Mouse (Mus musculus) v-Abl transformed pro-B cells (cell line): ENCODE data around the gene Btbd9.

Source experiments
- in situ Hi-C, 2 experiments: fragments of 400-800 bp; cut with MboI; formaldehyde crosslinking; loops; one replicate each; pipeline ENCODE4 v1.15.1; 2025; ENCODE audit not compliant: unreplicated experiment in 2 of 2

Gene Btbd9

GRCm38 (mm10) chr17:30422278-30422677 lies 154.0 kb downstream of the Btbd9 start:
- in situ Hi-C loops = no loop called here

GRCm38 (mm10) chr17:30421256-30421655 lies 155.0 kb downstream of the Btbd9 start:
- in situ Hi-C loops = no loop called here

- in situ Hi-C loops = no loop called here
Measured at GRCm38 (mm10) chr17:30419494-30419893, 156.8 kb downstream of the Btbd9 start.

GRCm38 (mm10) chr17:30418510-30418909 lies 157.8 kb downstream of the Btbd9 start:
- in situ Hi-C loops = no loop called here

- in situ Hi-C loops = no loop called here
Measured at GRCm38 (mm10) chr17:30417106-30417505, 159.2 kb downstream of the Btbd9 start.

- in situ Hi-C loops = no loop called here
Measured at GRCm38 (mm10) chr17:30415693-30416092, 160.6 kb downstream of the Btbd9 start.

GRCm38 (mm10) chr17:30412991-30413390 lies 163.3 kb downstream of the Btbd9 start:
- in situ Hi-C loops = no loop called here

GRCm38 (mm10) chr17:30406002-30406401 lies 170.3 kb downstream of the Btbd9 start:
- in situ Hi-C loops = no loop called here

- in situ Hi-C loops = no loop called here
Measured at GRCm38 (mm10) chr17:30402871-30403270, 173.4 kb downstream of the Btbd9 start.

- in situ Hi-C loops = no loop called here
Measured at GRCm38 (mm10) chr17:30395261-30395660, 181.0 kb downstream of the Btbd9 start.

GRCm38 (mm10) chr17:30392031-30392430 lies 184.3 kb downstream of the Btbd9 start:
- in situ Hi-C loops = no loop called here

GRCm38 (mm10) chr17:30391220-30391619 lies 185.1 kb downstream of the Btbd9 start:
- in situ Hi-C loops = no loop called here

- in situ Hi-C loops = no loop called here
Measured at GRCm38 (mm10) chr17:30389686-30390085, 186.6 kb downstream of the Btbd9 start.

GRCm38 (mm10) chr17:30388817-30389216 lies 187.5 kb downstream of the Btbd9 start:
- in situ Hi-C loops = no loop called here

GRCm38 (mm10) chr17:30388391-30388790 lies 187.9 kb downstream of the Btbd9 start:
- in situ Hi-C loops = no loop called here

- in situ Hi-C loops = no loop called here
Measured at GRCm38 (mm10) chr17:30386241-30386640, 190.0 kb downstream of the Btbd9 start.

GRCm38 (mm10) chr17:30383649-30384048 lies 192.6 kb downstream of the Btbd9 start:
- in situ Hi-C loops = no loop called here

GRCm38 (mm10) chr17:30378221-30379010 lies 197.9 kb downstream of the Btbd9 start:
- in situ Hi-C loops = no loop called here

- in situ Hi-C loops = no loop called here
Measured at GRCm38 (mm10) chr17:30377754-30378153, 198.5 kb downstream of the Btbd9 start.

- in situ Hi-C loops = no loop called here
Measured at GRCm38 (mm10) chr17:30375107-30375506, 201.2 kb downstream of the Btbd9 start.

- in situ Hi-C loops = no loop called here
Measured at GRCm38 (mm10) chr17:30368559-30368958, 207.7 kb downstream of the Btbd9 start.

GRCm38 (mm10) chr17:30364701-30365100 lies 211.6 kb downstream of the Btbd9 start:
- in situ Hi-C loops = no loop called here

GRCm38 (mm10) chr17:30363365-30363764 lies 212.9 kb downstream of the Btbd9 start:
- in situ Hi-C loops = no loop called here
